Mouse (Mus musculus) layer of hippocampus, adult 18-20 months (tissue): Measurements from ENCODE around the gene Pcmt1. TPM values are rescaled to one million over a fixed set of nuclear protein-coding genes. Genes with fewer than 3 reads are reported as not detected.

Source experiments
- DNase-seq, 2 experiments: peaks; one replicate each; pipeline ENCODE4 v3.0.0; 2022; ENCODE audit warnings: low spot score in 2 of 2
- total RNA-seq, 2 experiments: library from RNA; stranded (reverse); gene quantifications; 2 replicates each; pipeline ENCODE4 v1.2.3; 2021

The Pcmt1 gene
- total RNA-seq, 2 experiments from 2014 or later, result 173 to 177 TPM

DNA sequence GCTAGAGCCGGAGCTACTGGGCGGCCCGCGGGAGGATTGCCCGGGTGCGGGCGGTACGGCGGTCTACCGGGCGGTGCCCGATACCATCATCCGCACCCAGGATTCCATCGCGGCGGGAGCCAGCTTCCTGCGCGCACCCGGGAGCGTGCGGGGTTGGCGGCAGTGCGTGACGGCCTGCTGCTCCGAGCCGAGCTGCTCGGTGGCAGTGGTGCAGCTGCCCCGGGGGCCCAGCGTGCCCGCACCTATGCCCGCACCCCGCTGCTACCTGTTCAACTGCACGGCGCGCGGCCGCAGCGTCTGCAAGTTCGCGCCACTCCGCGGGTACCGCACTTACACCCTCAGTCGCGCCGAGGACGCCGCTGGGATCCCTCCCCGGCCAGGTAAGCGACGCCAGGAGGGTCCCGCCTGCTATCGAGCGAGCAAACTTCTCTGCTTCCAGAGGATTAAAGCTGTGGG is 90.7 kb downstream of the Pcmt1 start:
- peak in 1 of 2 experiments; percentile 44 for DNase-seq

- peak; percentile 86 to 91 for DNase-seq
Observed at GRCm38 (mm10) chr10:7589592-7590233, 91.2 kb downstream of the Pcmt1 start, which contains the start of gene Lrp11. TSS of gene Lrp11 (plus strand) at chr10:7589800.

- no peak for DNase-seq
Observed at GRCm38 (mm10) chr10:7586771-7587170, 94.2 kb downstream of the Pcmt1 start.

- DNase-seq, result peak; percentile 53 to 68
Observed at GRCm38 (mm10) chr10:7582891-7583557, 97.9 kb downstream of the Pcmt1 start.

DNA sequence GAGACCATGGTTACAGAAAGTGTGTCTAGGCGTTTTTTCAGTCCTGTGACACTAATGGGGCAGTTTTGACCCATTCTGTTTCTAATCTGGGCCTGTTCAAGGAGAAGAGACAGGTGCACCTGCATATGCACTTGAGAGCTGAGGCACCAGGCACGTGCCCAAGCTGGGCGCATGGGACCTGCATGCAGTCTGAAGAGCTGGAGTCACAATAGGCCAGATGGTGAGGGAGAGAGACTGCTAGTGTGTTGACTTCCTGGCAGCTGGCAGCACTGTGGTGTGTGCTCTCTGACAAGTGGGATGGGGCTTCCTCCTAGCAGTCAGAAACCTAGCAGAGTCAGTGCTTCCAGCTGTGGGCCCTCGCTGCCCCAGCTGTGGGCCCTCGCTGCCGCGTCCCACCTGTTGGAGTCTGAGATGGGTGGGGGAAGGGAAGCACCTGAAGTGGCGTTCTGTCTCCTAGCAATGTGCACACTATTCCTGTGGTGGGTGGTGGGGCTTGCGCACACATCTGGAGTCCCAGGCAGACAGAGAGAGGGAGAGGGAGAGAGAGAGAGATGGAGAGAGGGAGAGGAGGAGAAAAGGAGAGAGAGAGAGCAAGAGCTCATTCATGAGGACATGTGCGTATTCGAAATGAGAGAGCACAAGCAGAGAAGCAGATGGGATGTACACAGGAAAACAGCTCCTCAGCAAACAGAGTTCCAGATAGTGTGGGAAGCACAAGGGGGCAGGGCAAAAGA is 98.6 kb downstream of the Pcmt1 start:
- peak; percentile 18 to 50 for DNase-seq

DNA sequence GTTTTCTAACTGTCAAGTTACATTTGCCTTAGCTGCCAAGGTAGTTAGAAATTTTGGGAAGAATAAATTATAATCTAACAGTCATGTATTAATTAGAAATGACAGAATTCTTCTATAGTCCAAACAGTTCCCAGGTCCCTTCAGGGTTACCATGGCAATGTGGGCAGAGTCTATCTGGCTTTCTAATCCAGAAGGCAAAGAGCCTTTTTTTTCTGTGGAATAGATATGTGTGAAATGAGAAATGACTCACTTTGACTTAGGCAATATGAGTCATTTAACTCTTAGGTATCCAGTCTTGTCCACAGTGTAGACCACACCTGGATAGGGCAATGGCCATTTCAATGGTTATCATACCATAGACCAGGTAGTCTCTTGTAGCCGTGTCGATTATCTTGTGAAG is 99.5 kb downstream of the Pcmt1 start:
- DNase-seq, result peak in 1 of 2 experiments; percentile 52

Other genes with a start within 250 kb of the Pcmt1 start
- gene Ulbp1, start 207.5 kb downstream of the Pcmt1 start, total RNA-seq, result under 1 TPM; 0.10 to 0.15 TPM
- gene Lrp11, start 91.3 kb downstream of the Pcmt1 start, total RNA-seq, result 100 to 1,000 TPM; 197 to 207 TPM
- gene Nup43, start 13.6 kb downstream of the Pcmt1 start, total RNA-seq, result 1 to 10 TPM; 6.1 to 6.9 TPM
- 10 to 100 TPM; 31.1 to 32.1 TPM for gene Lats1, start 78 bp upstream of the Pcmt1 start, total RNA-seq
- gene Katna1, start 44.9 kb upstream of the Pcmt1 start, total RNA-seq, result 10 to 100 TPM; 16.0 to 18.7 TPM
- gene Ginm1, start 111.7 kb upstream of the Pcmt1 start, total RNA-seq, result 10 to 100 TPM; 18.2 to 18.6 TPM
- gene Ppil4, start 111.8 kb upstream of the Pcmt1 start, total RNA-seq, result 10 to 100 TPM; 34.6 to 37.2 TPM
- gene Zc3h12d, start 151.3 kb upstream of the Pcmt1 start, total RNA-seq, result under 1 TPM in 1 of 2 experiments, not detected in 1; 0.07 TPM